Mouse (Mus musculus) R1 (cell line): ENCODE data around the gene Kalrn.

Experiments used
- DNase-seq: peaks from one replicate; pipeline ENCODE4 v3.0.0-alpha.2; 2018; ENCODE audit warnings: low read depth, low spot score

The Kalrn gene

DNA sequence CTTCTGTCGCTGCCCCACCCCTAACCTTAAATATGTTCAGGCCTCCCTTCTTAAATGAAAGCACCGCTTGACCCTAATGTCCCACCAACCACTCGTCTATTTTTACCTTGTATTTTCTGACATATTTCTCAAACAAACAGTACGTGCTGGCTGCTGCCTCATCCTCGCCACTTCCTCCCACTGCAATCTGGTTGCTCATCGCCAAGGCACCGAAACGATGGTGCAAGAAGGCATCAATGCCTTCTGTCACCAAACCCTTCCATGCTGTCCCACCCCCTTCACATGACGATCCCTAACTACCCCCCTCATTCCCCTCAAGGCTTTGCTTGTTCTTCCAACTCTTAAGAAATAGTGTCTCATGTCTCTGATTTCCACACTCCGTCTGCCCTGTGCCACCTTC lies 69.1 kb downstream of the Kalrn start:
- no peak for DNase-seq

DNA sequence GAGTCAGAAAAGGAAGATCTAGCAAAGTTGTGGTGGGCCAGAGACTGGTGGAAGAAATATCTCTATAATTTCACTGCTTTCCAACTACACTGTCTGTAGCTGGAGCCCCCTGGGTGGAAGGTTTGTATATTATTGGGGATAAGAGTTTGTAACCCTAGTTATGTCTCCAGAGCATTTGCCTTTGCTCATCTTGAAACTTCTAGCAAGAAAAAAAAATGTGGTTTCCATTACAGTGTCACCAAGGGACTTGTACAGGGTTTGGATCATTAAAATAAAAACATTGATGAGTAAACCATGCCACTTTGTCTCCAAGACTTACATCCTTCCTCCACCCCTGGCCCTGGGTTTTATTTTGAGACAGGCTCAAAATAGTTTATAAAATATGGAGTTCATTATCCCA lies 71.2 kb downstream of the Kalrn start:
- DNase-seq, result no peak

DNA sequence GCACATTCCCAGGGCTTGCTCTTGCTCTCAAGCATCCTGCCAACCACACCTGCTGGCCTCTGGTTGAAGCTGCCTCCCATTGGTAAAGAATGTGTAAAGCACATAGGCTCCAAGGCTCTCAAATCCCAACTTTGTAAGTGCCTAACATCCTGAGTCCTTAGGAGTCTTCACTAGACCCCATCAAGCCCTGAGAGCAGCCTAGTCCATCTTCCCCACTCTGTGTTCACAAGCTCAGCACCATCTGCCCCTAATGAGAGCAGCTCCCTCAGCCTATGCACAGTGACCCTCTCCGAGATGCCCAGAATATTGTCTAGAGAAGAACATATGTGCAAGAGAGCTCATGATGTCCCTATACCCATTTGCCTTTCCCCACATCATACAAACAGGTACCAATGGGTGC lies 78.6 kb downstream of the Kalrn start:
- no peak for DNase-seq

DNA sequence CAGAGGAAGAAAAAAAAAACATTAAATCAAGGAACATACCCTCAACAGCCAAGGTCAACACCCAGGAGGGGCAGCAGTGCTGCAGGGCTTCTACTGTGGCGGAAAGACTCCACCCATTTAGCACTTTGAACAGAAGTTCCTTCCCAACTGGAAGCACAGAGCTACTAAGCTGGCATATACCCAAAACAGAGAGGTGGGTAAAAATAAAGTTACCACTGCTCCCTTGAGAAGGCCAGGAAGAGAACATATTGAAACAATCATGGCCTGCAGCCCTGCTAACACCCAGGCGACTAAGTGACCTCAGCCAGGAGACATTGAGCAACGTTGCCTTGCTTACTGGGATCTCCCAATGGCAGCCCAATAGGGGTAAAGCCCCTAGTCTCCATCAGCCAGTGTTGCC lies 79.4 kb downstream of the Kalrn start:
- DNase-seq, result no peak

DNA sequence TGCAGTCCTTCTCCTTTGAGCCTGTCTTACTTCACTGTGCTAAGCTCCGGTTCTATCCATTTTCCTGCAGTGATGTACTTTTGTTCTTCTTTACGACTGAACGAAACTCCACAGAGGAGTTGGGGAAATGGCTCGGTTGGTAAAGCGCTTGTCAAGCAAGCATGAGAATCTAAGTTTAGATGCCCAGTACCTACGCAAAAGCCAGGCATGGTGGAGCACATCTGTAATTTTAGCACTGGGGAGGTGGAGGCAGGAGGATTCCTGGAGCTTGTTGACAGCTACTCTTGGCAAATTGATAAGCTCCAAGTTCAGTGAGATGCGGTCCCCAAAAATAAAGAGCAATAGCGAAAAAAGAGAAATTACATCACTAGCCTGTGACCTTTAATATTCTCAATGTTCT lies 82.1 kb downstream of the Kalrn start:
- DNase-seq, result no peak

DNA sequence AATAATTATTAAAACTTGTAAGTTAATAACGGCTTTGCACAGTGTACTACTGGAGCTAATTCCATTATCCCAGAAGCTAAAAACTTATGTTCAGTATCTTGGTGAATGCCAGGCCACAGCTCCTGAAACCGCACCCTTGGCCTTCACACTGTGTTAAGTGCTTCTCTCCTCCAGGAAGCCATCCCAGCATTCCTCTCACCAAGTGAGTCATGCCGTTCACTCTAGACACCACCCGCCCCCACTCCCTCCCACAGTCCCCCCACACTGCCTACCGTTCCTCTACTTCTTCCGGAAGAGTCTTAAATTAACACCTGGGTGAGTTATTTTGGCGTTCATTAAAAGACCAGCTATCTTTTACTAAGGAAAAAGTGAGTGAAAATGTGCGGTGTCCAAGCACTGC lies 82.8 kb downstream of the Kalrn start:
- peak; percentile 40 for DNase-seq

DNA sequence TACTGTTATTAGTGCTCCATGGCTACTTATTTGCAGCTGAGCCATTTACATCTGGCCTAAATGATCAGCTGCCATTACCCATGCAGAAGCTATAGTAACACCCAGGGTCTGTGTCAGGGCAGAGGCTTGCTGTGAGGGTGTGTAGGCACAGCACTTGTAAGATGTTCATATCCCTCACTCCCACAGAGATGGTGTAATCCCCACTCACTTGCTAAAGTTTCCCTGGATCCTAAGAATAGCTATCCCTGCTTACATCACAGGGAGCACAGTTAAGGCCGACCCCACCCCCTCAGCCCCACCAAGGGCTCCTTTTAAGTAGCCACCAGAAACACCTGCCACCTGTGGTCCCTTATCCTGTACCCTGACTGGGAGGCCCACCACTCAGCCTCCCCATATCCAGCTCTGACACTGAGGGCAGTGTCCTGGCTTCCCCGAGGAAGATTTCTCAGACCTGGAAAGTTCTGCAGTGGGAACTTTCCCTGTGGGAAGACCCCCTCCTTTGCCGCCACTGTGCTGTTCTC lies 83.5 kb downstream of the Kalrn start:
- DNase-seq, result no peak

DNA sequence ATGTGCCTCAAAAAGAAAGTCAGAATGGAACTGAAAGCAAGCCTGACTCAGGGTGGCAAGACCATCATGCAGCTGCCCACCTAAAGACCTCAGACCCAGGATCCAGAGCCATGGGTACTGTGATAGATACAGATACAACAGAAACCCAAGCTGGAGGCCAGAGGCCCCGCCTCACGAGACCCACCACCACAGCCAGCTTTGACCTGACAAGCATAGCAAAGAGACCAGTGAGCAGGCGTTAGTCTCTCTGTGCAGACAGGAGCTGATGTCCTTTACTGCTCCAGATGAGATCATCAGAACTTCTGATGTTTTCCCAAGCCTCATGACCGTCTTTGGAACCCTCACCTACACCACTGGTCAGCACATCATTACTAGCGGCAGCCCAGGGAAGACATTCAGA lies 85.5 kb downstream of the Kalrn start:
- no peak for DNase-seq

DNA sequence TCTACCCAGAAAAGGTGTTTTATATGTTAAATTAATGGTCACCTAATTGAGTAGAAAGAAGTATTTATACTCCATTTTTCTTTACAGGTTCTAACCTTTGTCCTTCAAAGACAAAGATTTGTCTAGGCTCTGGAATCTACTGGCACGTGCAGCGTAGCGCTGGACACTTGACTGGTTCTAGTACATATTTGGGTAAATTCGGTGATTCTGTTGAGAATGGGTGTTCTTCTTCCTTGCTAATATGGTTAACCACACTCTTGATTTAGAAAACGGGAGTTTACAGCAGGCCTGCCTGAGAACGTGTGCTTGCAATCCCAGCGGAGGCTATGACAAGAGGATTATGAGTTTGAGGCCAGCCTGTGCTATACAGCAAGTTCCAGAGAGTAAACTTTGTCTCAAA lies 86.1 kb downstream of the Kalrn start:
- DNase-seq, result no peak

DNA sequence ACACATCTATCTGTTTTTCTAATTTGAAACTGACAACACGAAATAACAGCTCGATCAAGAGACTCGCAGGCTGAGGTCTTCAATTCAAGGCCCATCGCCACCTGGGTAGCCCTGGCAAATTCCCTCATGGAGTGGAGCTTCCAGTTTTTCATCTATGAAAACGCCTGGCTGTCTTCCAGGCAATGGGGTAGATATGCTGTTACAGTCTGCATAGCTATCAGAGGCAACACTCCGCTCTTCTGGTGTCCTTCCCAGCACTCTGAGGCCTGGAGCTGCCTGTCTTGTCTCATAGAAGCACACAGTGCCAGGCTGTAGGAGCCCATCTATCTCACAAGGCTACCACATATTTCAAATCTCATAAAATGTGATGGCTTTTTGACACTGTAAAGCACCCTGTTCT lies 87.8 kb downstream of the Kalrn start:
- DNase-seq, result no peak

DNA sequence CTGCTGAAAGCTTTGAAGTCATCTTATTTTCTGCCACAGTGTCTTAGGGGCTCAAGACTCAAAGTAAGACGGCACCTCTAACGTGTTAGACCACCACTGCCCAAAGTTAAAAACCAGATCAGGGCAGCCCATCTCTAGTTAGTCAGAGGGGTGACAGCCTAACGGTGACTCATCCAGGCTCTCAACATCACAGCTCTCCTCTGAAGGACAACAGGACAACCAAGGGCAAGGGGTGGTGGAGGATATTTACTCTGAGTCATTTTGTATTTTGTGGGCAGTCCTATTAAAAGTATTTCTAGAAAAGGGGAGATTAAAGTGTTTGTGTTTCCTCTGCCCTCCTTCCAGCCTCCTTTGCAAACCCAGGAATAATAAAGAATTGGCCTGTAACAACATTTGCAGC lies 88.4 kb downstream of the Kalrn start:
- DNase-seq, result no peak

DNA sequence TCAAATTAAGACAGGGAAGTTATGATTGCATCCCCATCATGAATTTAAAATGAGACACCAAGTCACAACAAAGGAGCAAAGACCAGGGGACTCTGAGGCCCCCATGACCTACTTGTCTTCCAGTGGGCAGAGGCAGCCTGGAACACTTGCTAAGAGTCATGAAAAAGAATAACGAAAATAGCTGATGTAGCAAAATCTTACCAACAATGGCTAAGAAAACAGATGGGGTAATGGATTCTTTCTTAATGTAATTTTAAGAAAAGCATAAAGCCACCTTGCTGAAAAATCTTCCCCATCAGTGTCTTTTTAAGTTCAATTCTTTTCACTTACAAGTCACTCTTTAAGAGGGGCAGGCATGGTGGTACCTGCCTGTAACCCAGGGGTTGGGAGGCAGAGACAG lies 89.1 kb downstream of the Kalrn start:
- DNase-seq, result no peak

DNA sequence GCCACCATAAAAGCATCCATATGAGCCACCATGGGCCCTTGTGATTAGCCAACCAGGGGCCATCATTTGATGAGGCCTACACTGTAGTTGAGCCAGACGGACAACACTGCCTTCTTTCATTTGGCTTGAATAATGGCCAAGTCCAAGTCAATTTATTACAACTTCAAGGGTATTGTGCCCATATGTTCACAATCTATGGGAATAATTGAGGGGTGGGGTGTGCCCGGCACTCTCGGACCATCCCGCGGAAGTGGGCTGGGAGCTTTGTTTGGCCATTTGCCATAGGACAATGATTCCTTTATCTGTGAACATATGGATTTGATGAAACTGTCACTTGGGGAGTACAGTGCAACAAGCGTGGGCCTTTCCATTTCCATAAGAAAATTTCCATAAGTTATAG lies 89.6 kb downstream of the Kalrn start:
- no peak for DNase-seq

DNA sequence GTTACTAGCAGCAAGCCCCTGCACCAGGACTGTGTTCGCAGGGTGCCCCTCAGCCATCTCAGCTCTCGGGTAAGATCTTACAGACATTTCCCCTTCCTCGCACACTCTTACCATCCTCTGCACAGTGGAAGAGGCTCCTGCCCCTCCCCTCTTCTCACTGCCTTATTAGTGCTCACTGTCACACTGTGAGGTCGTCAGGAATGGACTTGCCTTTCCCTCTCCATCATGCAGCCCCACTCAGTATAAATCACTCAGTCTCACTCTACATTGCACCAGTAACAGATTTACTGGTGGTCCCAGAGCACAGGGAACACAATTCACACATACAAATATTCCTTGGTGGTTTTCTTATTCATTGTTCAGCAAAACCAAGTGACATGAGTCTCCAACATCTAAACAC lies 98.6 kb downstream of the Kalrn start:
- DNase-seq, result no peak

DNA sequence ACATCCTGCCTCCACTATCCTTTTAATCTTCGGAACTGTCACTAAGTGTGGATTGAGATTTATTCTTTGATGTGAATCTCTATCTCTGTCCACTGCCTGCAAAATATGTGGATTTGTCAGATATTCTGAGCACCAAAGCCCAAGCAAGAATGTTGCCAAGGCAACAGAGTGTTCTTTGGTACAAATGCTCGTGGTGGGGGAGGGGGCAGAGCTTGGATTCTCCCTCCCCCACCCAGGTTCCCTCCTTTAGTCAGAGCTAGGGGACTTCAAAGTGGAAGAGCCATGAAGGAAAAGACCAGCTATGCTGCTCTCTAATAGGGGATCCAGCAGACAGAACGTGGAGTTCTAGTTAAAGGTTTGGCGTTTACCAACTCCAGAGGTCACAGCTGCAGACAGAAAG lies 99.4 kb downstream of the Kalrn start:
- DNase-seq, result peak; percentile 4

DNA sequence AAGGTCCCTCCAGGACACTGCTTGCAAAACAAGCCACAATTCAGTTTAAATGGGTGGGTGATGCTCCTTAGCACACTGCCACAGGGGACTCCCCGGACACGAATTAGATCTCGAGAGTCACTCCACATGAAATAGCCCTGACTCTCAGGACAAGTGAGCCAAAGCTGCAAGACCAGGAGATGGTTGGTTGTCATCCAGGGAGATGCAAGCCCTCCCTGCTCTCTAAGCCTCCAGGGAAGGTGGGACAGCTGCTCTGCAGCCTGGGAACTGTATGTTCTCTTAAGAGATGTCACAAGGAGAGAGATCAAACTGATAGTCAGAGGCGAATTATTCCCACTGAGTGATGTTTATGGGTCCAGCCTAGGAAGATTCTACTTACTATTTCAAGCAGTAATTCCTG lies 101.9 kb downstream of the Kalrn start:
- no peak for DNase-seq

DNA sequence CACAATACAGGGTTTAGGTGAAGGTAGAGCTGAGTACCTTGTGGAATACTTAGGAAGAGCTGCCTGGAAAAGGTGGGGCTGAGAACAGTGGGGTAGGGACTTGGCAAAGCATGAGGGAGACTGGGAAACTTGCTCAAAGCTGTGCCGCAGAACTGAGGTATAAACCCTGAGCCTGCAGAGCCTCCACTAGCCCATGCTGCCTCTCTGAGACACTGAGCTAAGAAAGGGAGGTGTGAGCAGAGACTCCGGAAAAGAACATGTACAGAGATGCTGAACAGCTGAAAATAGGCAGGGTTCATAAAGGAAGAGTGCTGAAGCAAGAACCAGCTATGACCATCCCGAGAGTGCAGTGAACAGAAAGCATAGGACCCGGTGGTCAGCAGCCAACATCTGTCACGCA lies 103.0 kb downstream of the Kalrn start:
- DNase-seq, result no peak

DNA sequence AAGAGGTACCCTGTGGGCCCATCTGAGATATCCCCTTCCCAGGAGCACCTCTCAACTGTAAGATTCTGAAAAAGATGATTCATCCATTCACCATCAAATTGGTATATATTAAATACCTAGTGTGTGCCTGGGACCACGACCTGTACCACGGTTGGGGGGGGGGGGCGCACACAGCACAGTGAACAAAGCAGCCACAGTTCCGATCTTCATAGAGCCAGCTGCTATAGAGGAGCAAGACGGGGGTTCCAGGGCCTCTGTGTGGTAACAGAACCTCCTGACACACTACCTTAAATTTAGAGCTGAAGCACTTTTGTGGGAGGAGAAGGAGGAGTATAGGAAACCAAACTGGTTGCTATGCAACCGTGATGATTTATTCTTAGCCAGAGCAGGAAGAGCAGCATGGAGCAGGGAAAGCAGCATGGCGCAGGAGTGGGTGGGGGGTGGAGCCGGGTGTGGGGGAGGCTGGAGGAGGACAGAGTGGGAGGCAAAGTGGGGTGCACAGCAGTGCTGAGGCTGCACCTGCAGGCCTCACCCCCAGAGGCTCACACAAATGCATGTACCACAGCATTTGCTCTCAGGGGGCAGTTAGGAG lies 104.0 kb downstream of the Kalrn start:
- peak; percentile 24 for DNase-seq

DNA sequence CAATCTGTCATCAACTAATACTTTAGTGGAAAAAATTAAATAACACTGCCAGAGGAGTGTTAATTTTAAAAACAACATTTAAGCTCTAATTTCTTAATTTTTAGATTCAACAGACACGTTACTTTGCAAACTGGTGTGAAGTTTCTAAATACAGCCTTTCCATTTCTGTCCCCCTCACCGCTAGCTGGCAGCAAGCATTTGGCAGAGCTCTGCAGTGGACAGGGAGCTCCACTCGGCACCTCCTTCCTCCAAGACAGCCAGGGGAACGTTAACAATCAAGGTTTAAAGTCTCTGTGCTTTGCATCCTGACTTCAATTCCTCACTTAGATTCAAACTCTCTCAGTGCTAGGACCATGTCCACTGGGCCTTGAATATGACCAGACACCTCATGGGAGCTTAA lies 106.7 kb downstream of the Kalrn start:
- DNase-seq, result no peak

DNA sequence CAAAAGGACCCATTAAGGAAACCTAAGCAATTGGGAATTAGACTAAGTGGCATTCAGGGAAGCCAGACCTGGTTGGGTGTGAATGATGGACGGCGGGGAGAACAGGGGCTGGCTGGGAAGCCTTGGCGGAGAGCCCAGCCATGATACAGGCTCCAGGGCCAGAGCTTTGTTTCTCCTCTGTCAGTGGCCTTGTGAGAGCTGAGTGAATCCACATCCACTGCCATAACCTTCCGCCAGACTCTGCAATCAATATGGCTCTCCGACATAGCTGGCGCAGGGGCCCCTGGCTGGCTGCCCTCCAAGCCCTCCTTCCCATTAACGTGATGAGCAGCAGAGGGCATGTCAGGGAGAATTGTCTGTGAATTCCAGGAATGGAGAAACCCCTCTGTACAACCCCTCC lies 117.0 kb downstream of the Kalrn start:
- no peak for DNase-seq

DNA sequence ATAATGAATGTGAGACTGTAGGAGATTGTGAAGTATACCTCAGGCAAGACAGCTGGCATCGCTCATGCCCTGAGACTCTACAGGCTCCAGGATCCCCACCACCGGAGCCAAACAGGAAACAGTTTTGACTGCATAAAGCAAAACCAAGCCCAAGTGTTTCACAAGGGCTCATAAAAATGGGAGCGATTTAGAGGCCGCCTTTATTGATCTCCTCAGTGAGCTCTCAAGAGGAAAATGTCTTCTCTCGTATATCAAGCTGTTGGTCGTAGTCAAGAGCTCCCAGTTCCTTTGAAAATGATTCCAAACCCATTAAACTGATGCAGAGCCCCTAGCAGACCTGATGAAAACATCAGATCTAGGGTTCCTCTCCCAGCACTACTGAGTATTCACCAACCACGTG lies 127.7 kb downstream of the Kalrn start:
- DNase-seq, result no peak

DNA sequence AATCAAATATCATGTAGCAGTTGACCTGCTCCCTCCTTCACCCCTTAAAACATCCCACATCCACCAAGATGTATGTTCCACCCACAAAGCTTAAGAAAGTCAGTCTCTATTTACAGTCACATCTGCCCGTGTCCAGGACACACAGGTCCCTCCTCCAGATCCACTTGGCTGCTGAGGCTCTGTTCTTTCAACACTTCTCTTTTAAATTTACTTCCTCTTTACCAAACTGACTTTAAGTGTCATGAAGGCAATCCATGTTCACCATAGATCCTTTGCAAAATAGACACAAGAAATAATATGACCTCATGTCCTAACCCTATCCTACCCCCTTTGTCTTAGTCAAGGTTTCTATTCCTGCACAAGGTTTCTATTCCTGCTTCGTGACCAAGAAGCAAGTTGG lies 131.6 kb downstream of the Kalrn start:
- no peak for DNase-seq

DNA sequence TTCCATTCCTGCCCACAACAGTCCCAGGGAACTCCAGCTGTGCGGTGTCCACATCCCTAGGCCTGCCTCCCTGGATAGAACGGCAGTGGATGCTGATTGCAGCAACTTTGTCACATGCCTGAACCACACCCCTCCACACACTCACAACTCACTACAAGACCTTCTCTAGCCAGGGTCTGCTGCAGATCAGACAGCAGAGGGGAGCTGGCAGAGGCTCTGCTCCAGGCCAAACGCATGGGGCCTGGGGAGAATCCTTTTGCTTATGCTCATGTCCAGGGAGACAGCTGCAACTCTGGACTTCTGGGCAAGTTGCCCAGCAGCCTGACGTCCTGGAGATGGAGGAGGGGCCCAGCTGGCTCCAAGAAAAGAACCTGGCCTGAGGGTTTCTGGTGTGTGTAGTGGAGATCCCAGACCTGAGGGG lies 132.3 kb downstream of the Kalrn start:
- no peak for DNase-seq

DNA sequence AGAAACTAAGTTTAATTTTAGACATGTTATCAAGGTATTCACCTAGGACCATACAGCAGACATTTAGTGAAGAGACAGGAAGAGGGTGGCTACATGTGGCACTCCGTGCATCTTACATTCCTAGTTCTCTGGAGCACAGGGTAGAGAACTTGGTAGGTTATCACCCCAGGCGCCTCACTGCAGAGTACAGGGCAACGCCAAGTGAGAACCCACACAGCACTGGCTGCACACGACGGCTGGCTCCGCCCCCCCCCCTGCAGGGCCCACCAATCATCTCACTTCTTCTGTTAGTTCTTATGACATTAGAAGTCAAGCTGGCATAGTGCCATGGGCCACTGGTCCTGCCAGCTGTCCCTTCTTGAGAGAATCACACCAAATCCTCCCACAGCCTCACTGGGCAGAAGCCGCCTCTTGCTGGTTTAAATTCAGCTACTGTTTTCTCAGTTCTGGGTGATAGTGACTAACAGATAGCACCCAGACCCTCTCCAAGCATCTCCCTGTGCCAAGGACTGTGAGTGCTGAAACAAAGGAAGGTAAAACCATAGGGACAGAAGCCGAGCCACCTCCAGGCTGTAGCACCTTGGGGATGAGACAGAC lies 133.2 kb downstream of the Kalrn start:
- no peak for DNase-seq
